Mouse (Mus musculus): ENCODE measurements at regions not wholly inside any gene's neighbourhood (a gene's known extent, or its start where the extent isn't known, plus 50 kb on each side); places are given as distances from the start of the nearest gene placed in this dataset.

DNA sequence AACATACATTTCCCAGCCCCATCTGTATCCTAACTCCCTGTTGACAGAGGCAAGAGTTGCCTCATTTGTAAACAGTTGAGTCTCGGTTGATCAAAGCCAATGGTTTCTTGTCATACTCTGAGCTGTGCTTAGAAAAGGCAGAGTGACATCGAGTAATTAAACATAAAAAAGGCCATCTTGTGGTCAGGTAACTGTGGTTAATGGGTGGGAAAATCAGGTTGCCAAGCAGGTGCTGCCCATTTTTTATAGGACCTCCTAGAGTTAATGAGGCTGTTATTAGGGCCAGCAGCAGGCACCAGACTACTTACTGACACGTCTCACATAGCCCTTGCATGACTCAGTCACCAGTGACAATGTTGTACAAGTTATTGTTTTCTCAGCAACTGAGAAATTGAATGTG, 130.7 kb upstream of the Cxxc4 start:
- Histone ChIP-seq H3K36me3 (replicated peaks) (no peaks in the 10 kb centered on the region), H3K4me1 (no peaks in the 10 kb centered on the region), H3K9me3 (no peaks in the 10 kb centered on the region), H3K27me3 (replicated peaks) (no peaks in the 10 kb centered on the region), H3K27ac (no peak overlapping the region), H3K9ac (no peak overlapping the region), H3K4me3 (no peak overlapping the region), H3K4me2 (no peak overlapping the region)
- ATAC-seq (replicated peaks) = no peak
- 72% methylated on average over 3 of the region's 3 CpGs for WGBS

GRCm38 (mm10) chr3:134114501-134114900, 121.8 kb upstream of the Cxxc4 start:
- 0 out of 2 replicates have a peak, but pooled peaks have one; percentile 33 for ATAC-seq (replicated peaks)
- H3K27me3 ChIP-seq (replicated peaks) = no peaks in the 10 kb centered on the region
- H3K9me3 ChIP-seq = no peaks in the 10 kb centered on the region
- 47% methylated on average over 1 of the region's 1 CpGs for WGBS
- no peaks in the 10 kb centered on the region for H3K36me3 ChIP-seq (replicated peaks)
- no peak overlapping the region for H3K9ac ChIP-seq
- H3K4me3 ChIP-seq = no peak overlapping the region
- no peaks in the 10 kb centered on the region for H3K4me1 ChIP-seq
- no peak overlapping the region for H3K27ac ChIP-seq
- no peak overlapping the region for H3K4me2 ChIP-seq

- Histone ChIP-seq H3K9me3 (no peaks in the 10 kb centered on the region), H3K4me1 (no peaks in the 10 kb centered on the region), H3K4me3 (no peak overlapping the region), H3K4me2 (no peak overlapping the region), H3K36me3 (replicated peaks) (no peaks in the 10 kb centered on the region), H3K27ac (no peak overlapping the region), H3K27me3 (replicated peaks) (no peaks in the 10 kb centered on the region), H3K9ac (no peak overlapping the region)
- 95% methylated on average over 4 of the region's 4 CpGs for WGBS
- no peak for ATAC-seq (replicated peaks)
These were observed 121.3 kb upstream of the Cxxc4 start for GRCm38 (mm10) chr3:134115007-134115406.

GRCm38 (mm10) chr3:134118898-134119297, 117.4 kb upstream of the Cxxc4 start:
- Histone ChIP-seq H3K4me1 (no peaks in the 10 kb centered on the region), H3K27me3 (replicated peaks) (no peaks in the 10 kb centered on the region), H3K4me3 (no peak overlapping the region), H3K4me2 (no peak overlapping the region), H3K9me3 (no peaks in the 10 kb centered on the region), H3K27ac (no peak overlapping the region), H3K9ac (no peak overlapping the region), H3K36me3 (replicated peaks) (no peaks in the 10 kb centered on the region)
- 78% methylated on average over 4 of the region's 4 CpGs for WGBS
- no peak for ATAC-seq (replicated peaks)

DNA sequence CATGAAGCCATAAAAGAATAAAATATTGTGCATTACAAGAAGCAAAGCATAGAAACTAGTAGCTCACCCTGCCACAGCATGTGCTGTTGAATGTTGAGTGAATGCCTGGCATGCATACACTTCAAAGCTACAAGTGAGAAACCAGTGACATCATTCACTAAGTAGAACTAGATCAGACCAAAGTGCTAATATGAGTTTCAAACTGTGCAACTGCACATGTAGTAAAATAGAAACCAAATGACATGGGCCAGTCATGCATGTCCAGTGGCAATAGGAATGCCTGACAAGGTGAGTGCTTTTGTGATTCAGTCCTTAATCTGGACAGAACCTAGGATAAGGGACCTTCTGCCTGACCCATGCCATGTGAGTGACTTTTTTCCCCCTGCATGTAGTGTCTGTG, 111.3 kb upstream of the Cxxc4 start:
- H3K36me3 ChIP-seq (replicated peaks) = no peaks in the 10 kb centered on the region
- H3K4me3 ChIP-seq = no peak overlapping the region
- H3K9ac ChIP-seq = no peak overlapping the region
- H3K9me3 ChIP-seq = no peaks in the 10 kb centered on the region
- no peaks in the 10 kb centered on the region for H3K4me1 ChIP-seq
- ATAC-seq (replicated peaks) = no peak
- H3K4me2 ChIP-seq = no peak overlapping the region
- H3K27me3 ChIP-seq (replicated peaks) = no peaks in the 10 kb centered on the region
- H3K27ac ChIP-seq = no peak overlapping the region

GRCm38 (mm10) chr3:134130412-134130811, 105.9 kb upstream of the Cxxc4 start:
- 32% methylated on average over 3 of the region's 3 CpGs for WGBS

DNA sequence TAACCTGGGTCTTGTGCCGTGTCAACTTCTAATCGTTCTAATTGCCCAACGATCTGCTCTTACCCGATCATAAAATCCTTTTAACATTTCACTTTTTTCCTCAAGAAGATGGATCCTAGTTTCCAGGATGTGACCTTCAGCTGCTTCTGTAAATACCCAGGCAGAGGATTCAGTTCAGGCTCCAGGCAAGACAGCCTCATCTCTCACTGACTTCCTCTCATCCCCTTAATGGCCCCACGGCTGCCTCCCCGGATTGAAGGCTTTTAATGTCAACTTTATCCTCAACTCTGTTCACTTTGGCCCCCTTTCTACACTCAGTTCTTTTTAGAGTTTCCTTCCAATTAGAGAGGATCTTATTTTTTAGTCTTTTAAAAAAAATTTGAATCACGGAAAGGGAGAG, 91.0 kb upstream of the Cxxc4 start:
- Histone ChIP-seq H3K4me1 (peaks cover 26% of the 10 kb centered on the region), H3K27ac (peak overlapping the region; percentile 65), H3K4me3 (no peak overlapping the region), H3K4me2 (peak overlapping the region; percentile 53), H3K36me3 (replicated peaks) (no peaks in the 10 kb centered on the region), H3K9me3 (no peaks in the 10 kb centered on the region), H3K9ac (no peak overlapping the region), H3K27me3 (replicated peaks) (no peaks in the 10 kb centered on the region)
- ATAC-seq (replicated peaks) = no peak
- 49% methylated on average over 7 of the region's 7 CpGs for WGBS

More at GRCm38 (mm10) chr3:134130412-134130811, 105.9 kb upstream of the Cxxc4 start:
- no peak overlapping the region for H3K4me3 ChIP-seq
- no peak for ATAC-seq (replicated peaks)
- no peak overlapping the region for H3K9ac ChIP-seq
- no peak overlapping the region for H3K4me2 ChIP-seq
- H3K4me1 ChIP-seq = no peaks in the 10 kb centered on the region
- H3K36me3 ChIP-seq (replicated peaks) = no peaks in the 10 kb centered on the region
- no peak overlapping the region for H3K27ac ChIP-seq
- no peaks in the 10 kb centered on the region for H3K27me3 ChIP-seq (replicated peaks)
- no peaks in the 10 kb centered on the region for H3K9me3 ChIP-seq

GRCm38 (mm10) chr3:134145935-134146334, 90.3 kb upstream of the Cxxc4 start:
- ATAC-seq (replicated peaks) = peak; percentile 77
- Histone ChIP-seq H3K9me3 (no peaks in the 10 kb centered on the region), H3K36me3 (replicated peaks) (no peaks in the 10 kb centered on the region), H3K4me3 (no peak overlapping the region), H3K4me1 (peaks cover 26% of the 10 kb centered on the region), H3K9ac (no peak overlapping the region), H3K27me3 (replicated peaks) (no peaks in the 10 kb centered on the region), H3K4me2 (peak overlapping the region; percentile 53; the same call in 1 of the 2 replicates), H3K27ac (peak overlapping the region; percentile 65)
- 51% methylated on average over 3 of the region's 3 CpGs for WGBS

- WGBS = 12% methylated on average over 14 of the region's 14 CpGs
- H3K4me1 ChIP-seq = peaks cover 26% of the 10 kb centered on the region
- ATAC-seq (replicated peaks) = peak; percentile 98
- H3K9ac ChIP-seq = peak overlapping the region; percentile 38
- H3K4me3 ChIP-seq = peak overlapping the region; percentile 33
- H3K27me3 ChIP-seq (replicated peaks) = no peaks in the 10 kb centered on the region
- H3K9me3 ChIP-seq = no peaks in the 10 kb centered on the region
- H3K27ac ChIP-seq = peak overlapping the region; percentile 89
- H3K4me2 ChIP-seq = peak overlapping the region; percentile 53
- H3K36me3 ChIP-seq (replicated peaks) = no peaks in the 10 kb centered on the region
These were observed 89.7 kb upstream of the Cxxc4 start for GRCm38 (mm10) chr3:134146373-134147224.

GRCm38 (mm10) chr3:134162288-134162687, 74.0 kb upstream of the Cxxc4 start:
- H3K4me1 ChIP-seq = no peaks in the 10 kb centered on the region

DNA sequence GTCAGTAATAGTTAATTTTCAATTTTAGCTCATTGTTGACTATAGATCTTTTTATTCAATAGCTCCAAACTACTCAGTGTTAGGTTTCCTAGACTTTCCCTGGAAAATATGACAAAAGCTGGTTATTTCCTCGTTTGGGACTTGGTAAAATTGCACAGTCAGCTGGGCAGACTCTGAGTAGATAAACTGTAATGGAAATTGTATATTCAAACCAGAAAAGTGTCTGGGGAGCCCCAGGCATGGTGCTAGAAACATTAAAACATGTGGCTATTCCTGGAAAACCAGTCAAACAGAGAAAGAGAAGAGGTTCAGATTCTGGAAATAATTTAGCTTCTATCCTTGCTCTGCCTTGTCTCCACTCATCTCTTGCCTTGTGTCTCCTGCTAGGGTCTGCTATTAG, 66.4 kb upstream of the Cxxc4 start:
- 42% methylated on average over 1 of the region's 1 CpGs for WGBS
- no peak overlapping the region for H3K4me3 ChIP-seq
- no peaks in the 10 kb centered on the region for H3K9me3 ChIP-seq
- no peaks in the 10 kb centered on the region for H3K36me3 ChIP-seq (replicated peaks)
- H3K27me3 ChIP-seq (replicated peaks) = no peaks in the 10 kb centered on the region
- no peak overlapping the region for H3K27ac ChIP-seq
- no peak for ATAC-seq (replicated peaks)
- H3K4me2 ChIP-seq = no peak overlapping the region
- H3K4me1 ChIP-seq = no peaks in the 10 kb centered on the region
- no peak overlapping the region for H3K9ac ChIP-seq

More at GRCm38 (mm10) chr3:134162288-134162687, 74.0 kb upstream of the Cxxc4 start:
- ATAC-seq (replicated peaks) = no peak
- 85% methylated on average over 5 of the region's 5 CpGs for WGBS
- H3K4me2 ChIP-seq = no peak overlapping the region
- H3K27ac ChIP-seq = no peak overlapping the region
- no peaks in the 10 kb centered on the region for H3K9me3 ChIP-seq
- no peaks in the 10 kb centered on the region for H3K36me3 ChIP-seq (replicated peaks)
- no peaks in the 10 kb centered on the region for H3K27me3 ChIP-seq (replicated peaks)
- no peak overlapping the region for H3K4me3 ChIP-seq
- no peak overlapping the region for H3K9ac ChIP-seq

GRCm38 (mm10) chr3:134172357-134172756, 63.9 kb upstream of the Cxxc4 start:
- Histone ChIP-seq H3K36me3 (replicated peaks) (no peaks in the 10 kb centered on the region), H3K27me3 (replicated peaks) (no peaks in the 10 kb centered on the region), H3K9ac (no peak overlapping the region), H3K4me2 (no peak overlapping the region), H3K27ac (no peak overlapping the region), H3K4me1 (no peaks in the 10 kb centered on the region), H3K4me3 (no peak overlapping the region), H3K9me3 (no peaks in the 10 kb centered on the region)
- 61% methylated on average over 3 of the region's 3 CpGs for WGBS
- ATAC-seq (replicated peaks) = no peak

DNA sequence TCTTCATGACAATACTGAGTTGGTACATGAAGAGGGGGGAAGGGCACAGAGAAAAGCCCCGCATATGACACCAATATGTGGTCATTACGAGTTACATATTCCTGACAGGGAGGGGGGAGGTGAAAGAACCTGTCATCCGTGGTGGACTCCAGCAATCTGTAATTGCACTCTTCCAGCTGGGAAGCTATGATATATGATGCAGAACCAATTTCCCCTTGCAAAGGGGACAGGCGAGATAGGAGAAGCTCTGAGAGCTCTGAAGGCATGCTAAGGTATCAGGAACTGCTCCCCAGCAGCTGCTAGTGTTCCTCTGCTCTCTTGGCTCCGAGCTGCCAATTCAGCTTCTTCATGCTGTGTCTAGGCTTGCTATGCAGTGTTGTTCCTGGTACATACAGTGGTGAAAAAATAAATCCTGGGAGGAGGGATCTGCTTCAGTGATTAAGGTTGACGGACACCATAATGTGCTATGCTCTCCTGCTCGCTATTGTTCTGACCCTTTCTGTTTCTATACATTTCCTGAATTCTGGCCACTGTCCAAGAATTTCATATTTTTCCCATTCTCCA, 57.7 kb upstream of the Cxxc4 start:
- Histone ChIP-seq H3K9ac (no peak overlapping the region), H3K4me2 (no peak overlapping the region), H3K4me1 (no peaks in the 10 kb centered on the region), H3K36me3 (replicated peaks) (no peaks in the 10 kb centered on the region), H3K27me3 (replicated peaks) (no peaks in the 10 kb centered on the region), H3K4me3 (no peak overlapping the region), H3K9me3 (no peaks in the 10 kb centered on the region), H3K27ac (0 out of 2 replicates have a peak overlapping the region, but pooled peaks have one; percentile 34)
- 60% methylated on average over 7 of the region's 7 CpGs for WGBS
- ATAC-seq (replicated peaks) = 0 out of 2 replicates have a peak, but pooled peaks have one; percentile 39
